Mouse (Mus musculus) neural tube, embryonic 14.5 days (tissue): ENCODE data around the gene Afg1l. TPM values are rescaled to one million over a fixed set of nuclear protein-coding genes. Genes with fewer than 3 reads are reported as not detected.
A peak's percentile ranks its signal among the peaks of the same experiment; 100 is the strongest.

Source experiments
- ATAC-seq: fragments of 200-750 bp; cut with Nextera tagmentation; 2 replicates; pipeline ENCODE4 v1.8.0; 2017; ENCODE audit warnings: low read depth, mild to moderate bottlenecking, moderate TSS enrichment, moderate library complexity
- H3K27ac ChIP-seq: fragments of 300-500 bp; sonication (generic); 2 replicates; pipeline ENCODE4 v1.5.1; 2014; ENCODE audit warnings: low read depth, mild to moderate bottlenecking, control low read depth, low read length, moderate library complexity, mixed read lengths
- H3K27me3 ChIP-seq: fragments of 300-500 bp; sonication (generic); 2 replicates; pipeline ENCODE4 v1.6.1; 2014; ENCODE audit warnings: low read length; ENCODE audit not compliant: control insufficient read depth, insufficient read depth
- H3K36me3 ChIP-seq: fragments of 300-500 bp; sonication (generic); 2 replicates; pipeline ENCODE4 v1.6.1; 2014; ENCODE audit warnings: low read length, mixed read lengths; ENCODE audit not compliant: control insufficient read depth, insufficient read depth
- H3K4me1 ChIP-seq: fragments of 300-500 bp; sonication (generic); 2 replicates; pipeline ENCODE4 v1.6.1; 2014; ENCODE audit warnings: low read length; ENCODE audit not compliant: control insufficient read depth, insufficient read depth
- H3K4me2 ChIP-seq: fragments of 300-500 bp; sonication (generic); 2 replicates; pipeline ENCODE4 v1.6.1; 2014; ENCODE audit warnings: mild to moderate bottlenecking, low read depth, low read length, control low read depth
- H3K4me3 ChIP-seq: fragments of 300-500 bp; sonication (generic); 2 replicates; pipeline ENCODE4 v1.5.1; 2014; ENCODE audit warnings: low read depth, low read length, control low read depth, mixed read lengths
- H3K9ac ChIP-seq: fragments of 300-500 bp; sonication (generic); replicated peaks from 2 replicates; pipeline ENCODE4 v1.6.1; 2014; ENCODE audit warnings: low read depth, mild to moderate bottlenecking, control low read depth, low read length, mixed read lengths
- H3K9me3 ChIP-seq: fragments of 300-500 bp; sonication (generic); 2 replicates; pipeline ENCODE4 v1.6.1; 2016; ENCODE audit warnings: low read length; ENCODE audit not compliant: control insufficient read depth
- WGBS: fragments of 180-500 bp; shearing (Covaris S2); extraction: QIAGEN DNeasy Blood & Tissue Kit; methylation state at CpG from one replicate; pipeline ENCODE4 v1.1.7; 2014; 5-methylcytosine and 5-hydroxymethylcytosine counted together
- polyA plus RNA-seq: library from polyadenylated mRNA; unstranded; fragments of >200 nt; fragmentation: Nextera tagmentation; extraction: Ambion mirVana; gene quantifications from 2 replicates; pipeline ENCODE4 v1.2.1, GENCODE M21; 2014

Gene Afg1l
- polyA plus RNA-seq, 1 experiment from 2014 or later, result 8.0 TPM

- no peaks in the 10 kb centered on the region for H3K27me3 ChIP-seq
- no peak overlapping the region for H3K4me2 ChIP-seq
- H3K4me1 ChIP-seq, result no peaks in the 10 kb centered on the region
- peaks cover 6% of the 10 kb centered on the region; the same call in 1 of the 2 replicates for H3K9me3 ChIP-seq
- no peak for ATAC-seq
- no peak overlapping the region for H3K4me3 ChIP-seq
- no peak overlapping the region for H3K9ac ChIP-seq
- no peak overlapping the region for H3K27ac ChIP-seq
- no peaks in the 10 kb centered on the region for H3K36me3 ChIP-seq
- 79% methylated on average over 5 of the region's 5 CpGs for WGBS
These were observed 22.4 kb downstream of the Afg1l start for GRCm38 (mm10) chr10:42455981-42456380.

- Histone ChIP-seq H3K9ac (no peak overlapping the region), H3K4me3 (no peak overlapping the region), H3K4me2 (no peak overlapping the region), H3K4me1 (no peaks in the 10 kb centered on the region), H3K9me3 (peaks cover 6% of the 10 kb centered on the region; the same call in 1 of the 2 replicates), H3K27ac (no peak overlapping the region), H3K36me3 (no peaks in the 10 kb centered on the region), H3K27me3 (no peaks in the 10 kb centered on the region)
- ATAC-seq, result no peak
- 89% methylated on average over 6 of the region's 6 CpGs for WGBS
These were observed 23.7 kb downstream of the Afg1l start for GRCm38 (mm10) chr10:42454690-42455089.

- no peaks in the 10 kb centered on the region for H3K27me3 ChIP-seq
- 78% methylated on average over 11 of the region's 11 CpGs for WGBS
- no peak for ATAC-seq
- no peak overlapping the region for H3K27ac ChIP-seq
- no peaks in the 10 kb centered on the region for H3K4me1 ChIP-seq
- H3K4me3 ChIP-seq, result no peak overlapping the region
- H3K4me2 ChIP-seq, result no peak overlapping the region
- no peaks in the 10 kb centered on the region for H3K36me3 ChIP-seq
- H3K9me3 ChIP-seq, result peaks cover 5% of the 10 kb centered on the region; the same call in 1 of the 2 replicates
- H3K9ac ChIP-seq, result no peak overlapping the region
These were observed 24.1 kb downstream of the Afg1l start for GRCm38 (mm10) chr10:42454266-42454665.

GRCm38 (mm10) chr10:42449672-42450071, 28.7 kb downstream of the Afg1l start:
- ATAC-seq, result peak; percentile 31; the same call in 1 of the 2 replicates
- H3K9me3 ChIP-seq, result no peaks in the 10 kb centered on the region
- H3K9ac ChIP-seq, result no peak overlapping the region
- no peak overlapping the region for H3K4me2 ChIP-seq
- WGBS, result 22% methylated on average over 3 of the region's 4 CpGs
- no peaks in the 10 kb centered on the region for H3K36me3 ChIP-seq
- no peak overlapping the region for H3K4me3 ChIP-seq
- no peak overlapping the region for H3K27ac ChIP-seq
- no peaks in the 10 kb centered on the region for H3K4me1 ChIP-seq
- H3K27me3 ChIP-seq, result no peaks in the 10 kb centered on the region

GRCm38 (mm10) chr10:42448371-42448770, 30.0 kb downstream of the Afg1l start:
- no peak overlapping the region for H3K9ac ChIP-seq
- H3K27ac ChIP-seq, result no peak overlapping the region

GRCm38 (mm10) chr10:42446145-42446544, 32.2 kb downstream of the Afg1l start:
- H3K27ac ChIP-seq, result no peak overlapping the region
- no peak for ATAC-seq
- H3K36me3 ChIP-seq, result no peaks in the 10 kb centered on the region
- WGBS, result 70% methylated on average over 9 of the region's 9 CpGs
- H3K4me3 ChIP-seq, result no peak overlapping the region
- no peak overlapping the region for H3K4me2 ChIP-seq
- H3K4me1 ChIP-seq, result no peaks in the 10 kb centered on the region
- H3K27me3 ChIP-seq, result no peaks in the 10 kb centered on the region
- no peaks in the 10 kb centered on the region for H3K9me3 ChIP-seq
- no peak overlapping the region for H3K9ac ChIP-seq

More at GRCm38 (mm10) chr10:42448371-42448770, 30.0 kb downstream of the Afg1l start:
- WGBS, result 7% methylated on average over 7 of the region's 7 CpGs
- no peaks in the 10 kb centered on the region for H3K36me3 ChIP-seq
- no peak for ATAC-seq
- H3K27me3 ChIP-seq, result no peaks in the 10 kb centered on the region
- H3K4me2 ChIP-seq, result no peak overlapping the region
- H3K4me3 ChIP-seq, result no peak overlapping the region
- no peaks in the 10 kb centered on the region for H3K4me1 ChIP-seq
- no peaks in the 10 kb centered on the region for H3K9me3 ChIP-seq

GRCm38 (mm10) chr10:42436842-42437805, 41.2 kb downstream of the Afg1l start:
- WGBS, result 60% methylated on average over 5 of the region's 5 CpGs
- no peak overlapping the region for H3K4me2 ChIP-seq
- H3K27ac ChIP-seq, result no peak overlapping the region
- no peak overlapping the region for H3K4me3 ChIP-seq
- H3K27me3 ChIP-seq, result no peaks in the 10 kb centered on the region
- no peaks in the 10 kb centered on the region for H3K4me1 ChIP-seq
- no peak for ATAC-seq
- no peak overlapping the region for H3K9ac ChIP-seq
- H3K9me3 ChIP-seq, result no peaks in the 10 kb centered on the region
- H3K36me3 ChIP-seq, result no peaks in the 10 kb centered on the region

- 9% methylated on average over 10 of the region's 10 CpGs for WGBS
- H3K36me3 ChIP-seq, result no peaks in the 10 kb centered on the region
- no peak overlapping the region for H3K27ac ChIP-seq
- H3K4me2 ChIP-seq, result no peak overlapping the region
- H3K9me3 ChIP-seq, result no peaks in the 10 kb centered on the region
- no peak for ATAC-seq
- 0 out of 2 replicates have a peak, but pooled peaks cover 6% of the 10 kb centered on the region for H3K4me1 ChIP-seq
- H3K4me3 ChIP-seq, result no peak overlapping the region
- H3K9ac ChIP-seq, result no peak overlapping the region
- H3K27me3 ChIP-seq, result no peaks in the 10 kb centered on the region
These were observed 60.7 kb downstream of the Afg1l start for GRCm38 (mm10) chr10:42417530-42418174.
